Mouse (Mus musculus): ENCODE measurements around the gene Cyp4a10. TPM values are rescaled to one million over a fixed set of nuclear protein-coding genes. Genes with fewer than 3 reads are reported as not detected.
"Not testable (repeated sequence)": the region's sequence is repeated elsewhere in the genome, so short reads cannot be mapped to it uniquely, and the experiment has no call there.

Cyp4a10 gene
- under 1 TPM in 1 of 2 experiments, not detected in 1; 0.13 TPM for total RNA-seq (2021)
- long read RNA-seq, experiment 1, partial matches to known transcripts = 1 of 1 reads
- long read RNA-seq, experiment 1, other reads (novel, unspliced or antisense) = 0 of 1 reads
- long read RNA-seq, experiment 2 = 0 reads

GRCm38 (mm10) chr4:115518000-115518399 is at the start of gene Cyp4a10:
TSS of gene Cyp4a10 (plus strand) at chr4:115518264.
- DNase-seq = not testable (repeated sequence)

GRCm38 (mm10) chr4:115473585-115473984 is 44.5 kb upstream of the Cyp4a10 start:
- DNase-seq = not testable (repeated sequence)

GRCm38 (mm10) chr4:115476051-115476450 is 42.0 kb upstream of the Cyp4a10 start:
- peak; percentile 26 to 36 for DNase-seq

- DNase-seq = no peak
Observed at GRCm38 (mm10) chr4:115481006-115481652, 36.9 kb upstream of the Cyp4a10 start.

- DNase-seq = no peak
Observed at GRCm38 (mm10) chr4:115496001-115496400, 22.1 kb upstream of the Cyp4a10 start, which contains the start of gene Cyp4a14. TSS of gene Cyp4a14 (minus strand) at chr4:115496142.

- DNase-seq = no peak
Observed at GRCm38 (mm10) chr4:115497466-115497865, 20.6 kb upstream of the Cyp4a10 start.

GRCm38 (mm10) chr4:115513964-115514363 is 4.1 kb upstream of the Cyp4a10 start:
- DNase-seq = not testable (repeated sequence)

- DNase-seq = no peak
Observed at GRCm38 (mm10) chr4:115519444-115519843, 1.4 kb downstream of the Cyp4a10 start.

GRCm38 (mm10) chr4:115521766-115522165 is 3.7 kb downstream of the Cyp4a10 start:
- DNase-seq = no peak

- DNase-seq = no peak
Observed at GRCm38 (mm10) chr4:115545101-115545500, 27.0 kb downstream of the Cyp4a10 start.

GRCm38 (mm10) chr4:115546141-115546828 is 28.2 kb downstream of the Cyp4a10 start:
- no peak for DNase-seq

GRCm38 (mm10) chr4:115552726-115553125 is 34.7 kb downstream of the Cyp4a10 start:
- no peak for DNase-seq

GRCm38 (mm10) chr4:115555513-115555912 is 37.4 kb downstream of the Cyp4a10 start:
- no peak for DNase-seq

- DNase-seq = no peak
Observed at GRCm38 (mm10) chr4:115557861-115558561, 39.9 kb downstream of the Cyp4a10 start.

- DNase-seq = not testable (repeated sequence)
Observed at GRCm38 (mm10) chr4:115561236-115561635, 43.2 kb downstream of the Cyp4a10 start.

GRCm38 (mm10) chr4:115563401-115563800 is 45.3 kb downstream of the Cyp4a10 start, which contains the start of gene Cyp4a31:
TSS of gene Cyp4a31 (plus strand) at chr4:115563649.
- DNase-seq = no peak

- not testable (repeated sequence) for DNase-seq
Observed at GRCm38 (mm10) chr4:115564469-115565225, 46.6 kb downstream of the Cyp4a10 start.

GRCm38 (mm10) chr4:115575255-115575654 is 57.2 kb downstream of the Cyp4a10 start:
- DNase-seq = no peak

- DNase-seq = peak in 1 of 2 experiments; percentile 10
Observed at GRCm38 (mm10) chr4:115575776-115576175, 57.7 kb downstream of the Cyp4a10 start.

- no peak for DNase-seq
Observed at GRCm38 (mm10) chr4:115583036-115583435, 65.0 kb downstream of the Cyp4a10 start.

Measured in adrenal gland, postnatal 36 days (tissue).